ENCODE assay signal across 12 mouse cellular contexts in genomic region chr1:18168261-18168660, GRCm38 (mm10). TPM values are rescaled to one million over a fixed set of nuclear protein-coding genes. Genes with fewer than 3 reads are reported as not detected.
A peak's percentile ranks its signal among the peaks of the same experiment; 100 is the strongest.
DNase-seq lines count a peak whose midpoint lies in the region; ATAC-seq and TF ChIP-seq lines count a peak whose summit lies in the region.
"Had no signal": no experiment of that assay in that cellular context is flagged by ENCODE, and none has a peak within 500 bp of the region (broad histone marks: within the 10 kb centered on the region; RNA-seq: fewer than 3 reads in every experiment).

No protein-coding gene starts in this region.

- no peak overlapping the region for H3K4me3 ChIP-seq in forebrain, embryonic 14.5 days (ENCODE audit: low read depth, low read length)
- H3K4me3 ChIP-seq in layer of hippocampus, adult 2 months = no peak overlapping the region
- no peak overlapping the region for H3K4me3 ChIP-seq in neural tube, embryonic 14.5 days (ENCODE audit: low read depth, low read length)
- H3K4me3 ChIP-seq: limb, embryonic 15.5 days; megakaryocyte, embryonic 14.5 days had no signal

- WGBS in forebrain, embryonic 14.5 days = 37% methylated on average over 1 of the region's 1 CpGs
- WGBS in neural tube, embryonic 14.5 days = 35% methylated on average over 1 of the region's 1 CpGs

- H3K27ac ChIP-seq in forebrain, embryonic 14.5 days (ENCODE audit: low read depth, low read length) = no peak overlapping the region
- no peak overlapping the region for H3K27ac ChIP-seq in layer of hippocampus, adult 2 months
- H3K27ac ChIP-seq in neural tube, embryonic 14.5 days (ENCODE audit: low read depth, low read length) = no peak overlapping the region
- H3K27ac ChIP-seq: limb, embryonic 15.5 days had no signal

- TF ChIP-seq CTCF in layer of hippocampus, adult 2 months (conservative IDR thresholded peaks at IDR 0.05) = 0 out of 2 replicates have a peak, but pooled peaks have one; percentile 11

- peak; percentile 96 for ATAC-seq in forebrain, embryonic 14.5 days
- ATAC-seq in neural tube, embryonic 14.5 days (ENCODE audit: low read depth) = peak; percentile 61
- no peak for ATAC-seq in megakaryocyte, adult 5-6 weeks (ENCODE audit: poor library complexity, severe bottlenecking)
- no peak for ATAC-seq in erythroid progenitor cell, adult 5-6 weeks (replicated peaks; ENCODE audit: low FRiP score, poor library complexity, severe bottlenecking)

- no peaks in the 10 kb centered on the region for H3K36me3 ChIP-seq in forebrain, embryonic 14.5 days (ENCODE audit: control insufficient read depth, insufficient read depth, low read length)
- no peaks in the 10 kb centered on the region for H3K36me3 ChIP-seq in neural tube, embryonic 14.5 days (ENCODE audit: control insufficient read depth, insufficient read depth, low read length)
- H3K36me3 ChIP-seq: G1E; limb, embryonic 15.5 days had no signal

- DNase-seq in cerebellum, adult 8-10 months = peak; percentile 20
- peak; percentile 77 for DNase-seq in forebrain, embryonic 14.5 days (ENCODE audit: low spot score)
- peak; percentile 37 to 50 for DNase-seq in layer of hippocampus, adult 2 months (ENCODE audit: low spot score in 2 of 2)
- DNase-seq in embryo, embryonic 11 days = no peak
- DNase-seq in lung, adult 18-20 months = no peak
- DNase-seq: heart, postnatal 10 days had no signal

- no peaks in the 10 kb centered on the region for H3K9me3 ChIP-seq in forebrain, embryonic 14.5 days (replicated peaks; ENCODE audit: control insufficient read depth, low read length)
- no peaks in the 10 kb centered on the region for H3K9me3 ChIP-seq in neural tube, embryonic 14.5 days (ENCODE audit: control insufficient read depth, low read length)
- H3K9me3 ChIP-seq: limb, embryonic 15.5 days had no signal

- no peaks in the 10 kb centered on the region for H3K27me3 ChIP-seq in forebrain, embryonic 14.5 days (replicated peaks; ENCODE audit: control insufficient read depth, insufficient read depth, low read length)
- no peaks in the 10 kb centered on the region for H3K27me3 ChIP-seq in neural tube, embryonic 14.5 days (ENCODE audit: control insufficient read depth, insufficient read depth, low read length)
- H3K27me3 ChIP-seq: limb, embryonic 15.5 days; megakaryocyte, embryonic 14.5 days had no signal

- no peak overlapping the region for H3K4me2 ChIP-seq in forebrain, embryonic 14.5 days (ENCODE audit: low read length)
- no peak overlapping the region for H3K4me2 ChIP-seq in neural tube, embryonic 14.5 days (ENCODE audit: low read depth, low read length)
- H3K4me2 ChIP-seq: limb, embryonic 15.5 days had no signal

- no peak overlapping the region for H3K9ac ChIP-seq in forebrain, embryonic 14.5 days (ENCODE audit: low read length)
- H3K9ac ChIP-seq in neural tube, embryonic 14.5 days (replicated peaks; ENCODE audit: low read depth, low read length) = no peak overlapping the region
- H3K9ac ChIP-seq: limb, embryonic 15.5 days had no signal

- H3K4me1 ChIP-seq in forebrain, embryonic 14.5 days (ENCODE audit: control insufficient read depth, insufficient read depth, low read length) = no peaks in the 10 kb centered on the region
- no peaks in the 10 kb centered on the region for H3K4me1 ChIP-seq in neural tube, embryonic 14.5 days (ENCODE audit: control insufficient read depth, insufficient read depth, low read length)
- H3K4me1 ChIP-seq: limb, embryonic 15.5 days; megakaryocyte, embryonic 14.5 days had no signal

RNA-seq across cellular contexts. Expression of gene Crisp4, which starts 22.6 kb away (rescaled TPM):
- not detected in 2 replicates for polyA plus RNA-seq in forebrain, embryonic 14.5 days (2014; fragmentation: Nextera tagmentation; extraction: Ambion mirVana)
- not detected for total RNA-seq in layer of hippocampus, adult 2 months (2021)
- polyA plus RNA-seq in neural tube, embryonic 14.5 days (2014; fragmentation: Nextera tagmentation; extraction: Ambion mirVana) = not detected in 2 replicates
- not detected in 2 replicates for total RNA-seq in megakaryocyte, adult 5-6 weeks (2015)
- not detected in 2 replicates for total RNA-seq in megakaryocyte, adult 5-6 weeks (2017)
- not detected in 2 replicates for total RNA-seq in erythroid progenitor cell, adult 5-6 weeks (2015; ENCODE audit: low replicate concordance)
- not detected in 2 replicates for total RNA-seq in erythroid progenitor cell, adult 5-6 weeks (2017; ENCODE audit: low replicate concordance)
- total RNA-seq: heart, postnatal 10 days had no signal
- polyA plus RNA-seq: G1E; limb, embryonic 15.5 days had no signal

Comparison
In these comparisons a context has a peak if more than half of its experiments do, and no peak if none do; other contexts are left out.
1. DNase-seq: peak in cerebellum, adult 8-10 months (single experiment), forebrain, embryonic 14.5 days (single experiment) and layer of hippocampus, adult 2 months (2 of 2); none in embryo, embryonic 11 days (single experiment) and lung, adult 18-20 months (0 of 2).
2. ATAC-seq: peak in forebrain, embryonic 14.5 days (single experiment) and neural tube, embryonic 14.5 days (single experiment); none in megakaryocyte, adult 5-6 weeks (single experiment) and erythroid progenitor cell, adult 5-6 weeks (single experiment).